Mouse (Mus musculus) midbrain, embryonic 12.5 days (tissue): Measurements from ENCODE around the gene Vsnl1. TPM values are rescaled to one million over a fixed set of nuclear protein-coding genes. Genes with fewer than 3 reads are reported as not detected.

ENCODE experiments used
- ATAC-seq: fragments of 200-750 bp; cut with Nextera tagmentation; 2 replicates; pipeline ENCODE4 v1.8.0; 2017; ENCODE audit warnings: low read depth, moderate TSS enrichment, moderate library complexity; ENCODE audit not compliant: low FRiP score
- H3K27ac ChIP-seq: fragments of 300-500 bp; sonication (generic); replicated peaks from 2 replicates; pipeline ENCODE4 v1.5.1; 2016; ENCODE audit warnings: mild to moderate bottlenecking
- H3K27me3 ChIP-seq: fragments of 300-500 bp; sonication (generic); 2 replicates; pipeline ENCODE4 v1.6.1; 2016; ENCODE audit warnings: mild to moderate bottlenecking
- H3K36me3 ChIP-seq: fragments of 300-500 bp; sonication (generic); 2 replicates; pipeline ENCODE4 v1.6.1; 2016
- H3K4me1 ChIP-seq: fragments of 300-500 bp; sonication (generic); 2 replicates; pipeline ENCODE4 v1.6.1; 2016
- H3K4me2 ChIP-seq: fragments of 300-500 bp; sonication (generic); replicated peaks from 2 replicates; pipeline ENCODE4 v1.6.1; 2016; ENCODE audit warnings: mild to moderate bottlenecking, moderate library complexity
- H3K4me3 ChIP-seq: fragments of 300-500 bp; sonication (generic); 2 replicates; pipeline ENCODE4 v1.5.1; 2016; ENCODE audit warnings: mild to moderate bottlenecking
- H3K9ac ChIP-seq: fragments of 300-500 bp; sonication (generic); replicated peaks from 2 replicates; pipeline ENCODE4 v1.6.1; 2016; ENCODE audit warnings: mild to moderate bottlenecking, moderate library complexity
- H3K9me3 ChIP-seq: fragments of 300-500 bp; sonication (generic); 2 replicates; pipeline ENCODE4 v1.6.1; 2016; ENCODE audit warnings: mild to moderate bottlenecking
- WGBS: fragments of 180-500 bp; shearing (Covaris S2); methylation state at CpG from one replicate; pipeline ENCODE4 v1.1.7; 2016; 5-methylcytosine and 5-hydroxymethylcytosine counted together
- polyA plus RNA-seq: library from polyadenylated mRNA; unstranded; fragments of >200 nt; fragmentation: Nextera tagmentation; extraction: Ambion mirVana; gene quantifications from 2 replicates; pipeline ENCODE4 v1.2.1, GENCODE M21; 2016

Vsnl1 gene
- 2.9 and 4.7 TPM in 2 replicates for polyA plus RNA-seq

- no peaks in the 10 kb centered on the region for H3K36me3 ChIP-seq
- H3K4me3 ChIP-seq = peak within 1 kb of the TSS; percentile 45
- peaks cover 37% of the 10 kb centered on the region for H3K27me3 ChIP-seq
- H3K9me3 ChIP-seq = no peaks in the 10 kb centered on the region
- H3K9ac ChIP-seq = peak within 1 kb of the TSS; percentile 50
- H3K27ac ChIP-seq = no peak within 1 kb of the TSS
- 4% methylated on average over 34 of the region's 34 CpGs for WGBS
- peaks cover 10% of the 10 kb centered on the region; the same call in 1 of the 2 replicates for H3K4me1 ChIP-seq
- H3K4me2 ChIP-seq = peak within 1 kb of the TSS; percentile 65
- peak; percentile 95 for ATAC-seq
These were observed at the start of gene Vsnl1 for GRCm38 (mm10) chr12:11436497-11437265. Gene Vsnl1, minus strand, starts transcription at chr12:11436613.

- H3K36me3 ChIP-seq = no peaks in the 10 kb centered on the region
- H3K9ac ChIP-seq = no peak overlapping the region
- no peak overlapping the region for H3K27ac ChIP-seq
- H3K4me3 ChIP-seq = no peak overlapping the region
- H3K4me1 ChIP-seq = peaks cover 4% of the 10 kb centered on the region
- H3K4me2 ChIP-seq = peak overlapping the region; percentile 71
- ATAC-seq = no peak
- no peaks in the 10 kb centered on the region for H3K27me3 ChIP-seq
- no peaks in the 10 kb centered on the region for H3K9me3 ChIP-seq
- 87% methylated on average over 4 of the region's 4 CpGs for WGBS
These were observed 20.2 kb upstream of the Vsnl1 start for GRCm38 (mm10) chr12:11456632-11457031.

- WGBS = 8% methylated on average over 11 of the region's 11 CpGs
- Histone ChIP-seq H3K27me3 (no peaks in the 10 kb centered on the region), H3K4me2 (peak overlapping the region; percentile 71), H3K9me3 (no peaks in the 10 kb centered on the region), H3K4me3 (peak overlapping the region; percentile 50), H3K9ac (peak overlapping the region; percentile 66), H3K27ac (no peak overlapping the region), H3K36me3 (no peaks in the 10 kb centered on the region), H3K4me1 (peaks cover 4% of the 10 kb centered on the region)
- no peak for ATAC-seq
These were observed 19.8 kb upstream of the Vsnl1 start for GRCm38 (mm10) chr12:11456213-11456612.

- Histone ChIP-seq H3K27ac (no peak within 1 kb of the TSS), H3K4me3 (peak within 1 kb of the TSS; percentile 50), H3K9me3 (no peaks in the 10 kb centered on the region), H3K27me3 (no peaks in the 10 kb centered on the region), H3K4me2 (peak within 1 kb of the TSS; percentile 71), H3K9ac (peak within 1 kb of the TSS; percentile 66), H3K4me1 (peaks cover 4% of the 10 kb centered on the region), H3K36me3 (no peaks in the 10 kb centered on the region)
- ATAC-seq = peak; percentile 100
- WGBS = 1% methylated on average over 39 of the region's 40 CpGs
These were observed 19.3 kb upstream of the Vsnl1 start, which contains the start of gene Rad51ap2 for GRCm38 (mm10) chr12:11455549-11456194. Gene Rad51ap2, plus strand, starts transcription at chr12:11456079.

- Histone ChIP-seq H3K9me3 (no peaks in the 10 kb centered on the region), H3K4me2 (no peak overlapping the region), H3K27ac (no peak overlapping the region), H3K27me3 (no peaks in the 10 kb centered on the region), H3K9ac (no peak overlapping the region), H3K4me1 (peaks cover 4% of the 10 kb centered on the region), H3K4me3 (no peak overlapping the region), H3K36me3 (no peaks in the 10 kb centered on the region)
- 63% methylated on average over 5 of the region's 5 CpGs for WGBS
- ATAC-seq = no peak
These were observed 17.7 kb upstream of the Vsnl1 start for GRCm38 (mm10) chr12:11454146-11454545.

GRCm38 (mm10) chr12:11437907-11438447 is 1.6 kb upstream of the Vsnl1 start:
- no peak overlapping the region for H3K27ac ChIP-seq
- no peaks in the 10 kb centered on the region for H3K9me3 ChIP-seq
- WGBS = 20% methylated on average over 23 of the region's 23 CpGs
- H3K4me1 ChIP-seq = peaks cover 10% of the 10 kb centered on the region; the same call in 1 of the 2 replicates
- ATAC-seq = peak; percentile 7; the same call in 1 of the 2 replicates
- H3K4me2 ChIP-seq = peak overlapping the region; percentile 65
- H3K9ac ChIP-seq = no peak overlapping the region
- no peaks in the 10 kb centered on the region for H3K36me3 ChIP-seq
- peaks cover 37% of the 10 kb centered on the region for H3K27me3 ChIP-seq
- peak overlapping the region; percentile 24 for H3K4me3 ChIP-seq

GRCm38 (mm10) chr12:11437266-11437906 is 973 bp upstream of the Vsnl1 start:
- Histone ChIP-seq H3K36me3 (no peaks in the 10 kb centered on the region), H3K27me3 (peaks cover 37% of the 10 kb centered on the region), H3K9ac (no peak overlapping the region), H3K4me2 (peak overlapping the region; percentile 65), H3K9me3 (no peaks in the 10 kb centered on the region), H3K27ac (no peak overlapping the region), H3K4me1 (peaks cover 10% of the 10 kb centered on the region; the same call in 1 of the 2 replicates), H3K4me3 (peak overlapping the region; percentile 45)
- ATAC-seq = peak; percentile 47
- 18% methylated on average over 17 of the region's 17 CpGs for WGBS

GRCm38 (mm10) chr12:11436023-11436350 is 426 bp downstream of the Vsnl1 start:
- H3K4me3 ChIP-seq = peak overlapping the region; percentile 45
- H3K9ac ChIP-seq = peak overlapping the region; percentile 50; the same call in 1 of the 2 replicates
- H3K27me3 ChIP-seq = peaks cover 37% of the 10 kb centered on the region
- no peaks in the 10 kb centered on the region for H3K9me3 ChIP-seq
- H3K27ac ChIP-seq = no peak overlapping the region
- 1% methylated on average over 12 of the region's 12 CpGs for WGBS
- peaks cover 10% of the 10 kb centered on the region; the same call in 1 of the 2 replicates for H3K4me1 ChIP-seq
- peak overlapping the region; percentile 65 for H3K4me2 ChIP-seq
- peak; percentile 16 for ATAC-seq
- no peaks in the 10 kb centered on the region for H3K36me3 ChIP-seq

- H3K9ac ChIP-seq = no peak overlapping the region
- H3K4me2 ChIP-seq = peak overlapping the region; percentile 65
- ATAC-seq = no peak
- no peaks in the 10 kb centered on the region for H3K9me3 ChIP-seq
- H3K4me1 ChIP-seq = peaks cover 10% of the 10 kb centered on the region; the same call in 1 of the 2 replicates
- peak overlapping the region; percentile 45 for H3K4me3 ChIP-seq
- WGBS = 9% methylated on average over 15 of the region's 15 CpGs
- H3K27me3 ChIP-seq = peaks cover 37% of the 10 kb centered on the region
- H3K36me3 ChIP-seq = no peaks in the 10 kb centered on the region
- H3K27ac ChIP-seq = no peak overlapping the region
These were observed 979 bp downstream of the Vsnl1 start for GRCm38 (mm10) chr12:11435246-11436022.

- Histone ChIP-seq H3K9ac (no peak overlapping the region), H3K4me1 (peaks cover 10% of the 10 kb centered on the region; the same call in 1 of the 2 replicates), H3K27ac (no peak overlapping the region), H3K4me2 (no peak overlapping the region), H3K27me3 (peaks cover 37% of the 10 kb centered on the region), H3K36me3 (no peaks in the 10 kb centered on the region), H3K4me3 (no peak overlapping the region), H3K9me3 (no peaks in the 10 kb centered on the region)
- 83% methylated on average over 8 of the region's 8 CpGs for WGBS
- ATAC-seq = no peak
These were observed 2.0 kb downstream of the Vsnl1 start for GRCm38 (mm10) chr12:11434446-11434845.

GRCm38 (mm10) chr12:11433716-11434115 is 2.7 kb downstream of the Vsnl1 start:
- Histone ChIP-seq H3K9me3 (no peaks in the 10 kb centered on the region), H3K27me3 (peaks cover 36% of the 10 kb centered on the region), H3K4me2 (no peak overlapping the region), H3K27ac (no peak overlapping the region), H3K9ac (no peak overlapping the region), H3K4me1 (peaks cover 10% of the 10 kb centered on the region; the same call in 1 of the 2 replicates), H3K4me3 (no peak overlapping the region), H3K36me3 (no peaks in the 10 kb centered on the region)
- 79% methylated on average over 1 of the region's 1 CpGs for WGBS
- ATAC-seq = no peak
